Comparison of ENCODE assay signal across 18 mouse cellular contexts in genomic region chr1:145570012-145570411, GRCm38 (mm10).
DNase-seq lines count a peak whose midpoint lies in the region; ATAC-seq and TF ChIP-seq lines count a peak whose summit lies in the region.
"Had no signal": no experiment of that assay in that cellular context is flagged by ENCODE, and none has a peak within 500 bp of the region (broad histone marks: within the 10 kb centered on the region; RNA-seq: fewer than 3 reads in every experiment).

No protein-coding gene starts in this region.

- H3K27ac ChIP-seq in forebrain, embryonic 10.5 days: no peak overlapping the region
- no peak overlapping the region for H3K27ac ChIP-seq in forebrain, postnatal 0 days (ENCODE audit: low read depth, low read length)
- H3K27ac ChIP-seq in forebrain, embryonic 13.5 days: no peak overlapping the region
- H3K27ac ChIP-seq: intestine, embryonic 15.5 days; limb, embryonic 13.5 days; neural tube, embryonic 12.5 days had no signal

- peaks cover 7% of the 10 kb centered on the region for H3K4me1 ChIP-seq in forebrain, embryonic 10.5 days
- no peaks in the 10 kb centered on the region for H3K4me1 ChIP-seq in forebrain, postnatal 0 days (ENCODE audit: insufficient read depth)
- H3K4me1 ChIP-seq in forebrain, embryonic 13.5 days: 0 out of 2 replicates have a peak, but pooled peaks cover 6% of the 10 kb centered on the region
- H3K4me1 ChIP-seq: heart, embryonic 12.5 days; intestine, embryonic 15.5 days; limb, embryonic 13.5 days; neural tube, embryonic 12.5 days had no signal

- 28% methylated on average over 2 of the region's 2 CpGs for WGBS in forebrain, embryonic 10.5 days
- WGBS in forebrain, postnatal 0 days: 11% methylated on average over 2 of the region's 2 CpGs
- 11% methylated on average over 2 of the region's 2 CpGs for WGBS in forebrain, embryonic 13.5 days

- H3K9me3 ChIP-seq in forebrain, embryonic 10.5 days: no peaks in the 10 kb centered on the region
- no peaks in the 10 kb centered on the region for H3K9me3 ChIP-seq in forebrain, postnatal 0 days (ENCODE audit: low read length)
- H3K9me3 ChIP-seq in forebrain, embryonic 13.5 days (replicated peaks): no peaks in the 10 kb centered on the region
- H3K9me3 ChIP-seq: heart, embryonic 12.5 days; intestine, embryonic 15.5 days; limb, embryonic 13.5 days; neural tube, embryonic 12.5 days had no signal

- peaks cover 6% of the 10 kb centered on the region; the same call in 1 of the 2 replicates for H3K27me3 ChIP-seq in forebrain, embryonic 10.5 days (ENCODE audit: poor library complexity, severe bottlenecking)
- H3K27me3 ChIP-seq in forebrain, postnatal 0 days (ENCODE audit: insufficient read depth, low read length): no peaks in the 10 kb centered on the region
- no peaks in the 10 kb centered on the region for H3K27me3 ChIP-seq in forebrain, embryonic 13.5 days
- H3K27me3 ChIP-seq: CH12.LX; heart, embryonic 12.5 days; intestine, embryonic 15.5 days; limb, embryonic 13.5 days; neural tube, embryonic 12.5 days had no signal

- ATAC-seq in forebrain, postnatal 0 days: no peak
- peak; percentile 30; the same call in 1 of the 2 replicates for ATAC-seq in forebrain, embryonic 13.5 days
- ATAC-seq: activated CD4-positive, CD25-positive, alpha-beta regulatory T cell, adult 4 months; intestine, embryonic 15.5 days had no signal

- H3K36me3 ChIP-seq in forebrain, embryonic 10.5 days (replicated peaks): no peaks in the 10 kb centered on the region
- no peaks in the 10 kb centered on the region for H3K36me3 ChIP-seq in forebrain, postnatal 0 days (ENCODE audit: insufficient read depth)
- no peaks in the 10 kb centered on the region for H3K36me3 ChIP-seq in forebrain, embryonic 13.5 days (ENCODE audit: poor library complexity, severe bottlenecking)
- H3K36me3 ChIP-seq: heart, embryonic 12.5 days; intestine, embryonic 15.5 days; limb, embryonic 13.5 days; neural tube, embryonic 12.5 days had no signal

- no peak overlapping the region for H3K4me3 ChIP-seq in forebrain, embryonic 10.5 days
- H3K4me3 ChIP-seq in forebrain, postnatal 0 days (ENCODE audit: low read depth, low read length): no peak overlapping the region
- H3K4me3 ChIP-seq in forebrain, embryonic 13.5 days: no peak overlapping the region
- H3K4me3 ChIP-seq: heart, embryonic 12.5 days; intestine, embryonic 15.5 days; limb, embryonic 13.5 days; neural tube, embryonic 12.5 days had no signal

- no peak overlapping the region for H3K9ac ChIP-seq in forebrain, postnatal 0 days
- no peak overlapping the region for H3K9ac ChIP-seq in forebrain, embryonic 13.5 days
- H3K9ac ChIP-seq: heart, embryonic 12.5 days; intestine, embryonic 15.5 days; limb, embryonic 13.5 days; neural tube, embryonic 12.5 days had no signal

- no peak overlapping the region for H3K4me2 ChIP-seq in forebrain, postnatal 0 days (ENCODE audit: low read depth)
- H3K4me2 ChIP-seq in forebrain, embryonic 13.5 days: no peak overlapping the region
- H3K4me2 ChIP-seq: heart, embryonic 12.5 days; intestine, embryonic 15.5 days; limb, embryonic 13.5 days; neural tube, embryonic 12.5 days had no signal

- peak; percentile 50 for DNase-seq in forebrain, embryonic 10.5 days (ENCODE audit: extremely low spot score, low spot score)
- DNase-seq in forebrain, postnatal 0 days: no peak
- peak; percentile 53 to 60 for DNase-seq in kidney, adult 8-10 months
- no peak for DNase-seq in kidney, postnatal 4 days
- peak; percentile 13 for DNase-seq in retina, embryonic 14.5 days (ENCODE audit: low spot score)
- no peak for DNase-seq in urinary bladder, postnatal 25 days (ENCODE audit: low spot score)
- DNase-seq in gastrocnemius, adult 8-10 months (ENCODE audit: low spot score in 2 of 2): no peak
- DNase-seq: cerebellum, postnatal 25 days; gastrocnemius, postnatal 36 days; heart, postnatal 36 days; lung, postnatal 14 days had no signal

- no peak for TF ChIP-seq CTCF in forebrain, postnatal 0 days (IDR thresholded peaks at IDR 0.05; ENCODE audit: low read depth)

Comparison
In these comparisons a context has a peak if more than half of its experiments do, and no peak if none do; other contexts are left out.
1. DNase-seq: peak in forebrain, embryonic 10.5 days (single experiment), kidney, adult 8-10 months (2 of 2) and retina, embryonic 14.5 days (single experiment); none in forebrain, postnatal 0 days (single experiment), kidney, postnatal 4 days (0 of 2), urinary bladder, postnatal 25 days (single experiment) and gastrocnemius, adult 8-10 months (0 of 2).